Comparison of ENCODE assay signal across 14 mouse cellular contexts in the genomic region with DNA sequence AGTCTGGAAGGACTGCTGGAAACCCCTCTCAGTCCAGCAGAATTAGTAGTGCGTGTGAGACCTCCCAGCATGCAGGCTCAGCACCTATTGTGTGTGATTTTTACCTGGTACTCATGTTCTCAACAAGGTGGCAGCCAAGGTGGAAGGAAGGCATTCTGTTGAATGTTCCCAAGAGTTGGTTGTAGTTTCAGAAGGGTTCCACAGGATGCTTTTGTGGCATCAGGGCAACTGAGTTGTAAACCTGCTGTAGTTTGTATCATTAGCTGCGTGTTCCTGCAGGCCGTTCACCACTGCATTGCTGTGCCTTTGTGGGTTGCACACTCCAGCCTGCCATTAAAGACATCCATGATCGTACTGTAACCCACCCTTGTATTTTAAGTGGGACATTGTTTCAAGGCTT.
DNase-seq lines count a peak whose midpoint lies in the region; ATAC-seq and TF ChIP-seq lines count a peak whose summit lies in the region.
"Had no signal": no experiment of that assay in that cellular context is flagged by ENCODE, and none has a peak within 500 bp of the region (broad histone marks: within the 10 kb centered on the region; RNA-seq: fewer than 3 reads in every experiment).

No protein-coding gene starts in this region.

- TF ChIP-seq EP300 in lung, postnatal 0 days (IDR thresholded peaks at IDR 0.05): no peak

- H3K9ac ChIP-seq in heart, embryonic 13.5 days: peak overlapping the region; percentile 48
- H3K9ac ChIP-seq in lung, postnatal 0 days (replicated peaks; ENCODE audit: low read depth): no peak overlapping the region
- H3K9ac ChIP-seq in limb, embryonic 11.5 days (ENCODE audit: low read length): no peak overlapping the region
- H3K9ac ChIP-seq: forebrain, embryonic 13.5 days; lung, embryonic 14.5 days had no signal

- intact Hi-C loops in heart, postnatal 14 days (cut with DNase I): loop anchor here (2.0 to 5.0 kb wide), 2 partner anchors 16 to 211 kb away; no protein-coding TSS in a partner anchor

- peaks cover 90% of the 10 kb centered on the region for H3K4me1 ChIP-seq in heart, embryonic 13.5 days
- H3K4me1 ChIP-seq in lung, postnatal 0 days (ENCODE audit: insufficient read depth, low read depth, low read length): peaks cover 37% of the 10 kb centered on the region
- peaks cover 28% of the 10 kb centered on the region for H3K4me1 ChIP-seq in limb, embryonic 11.5 days (ENCODE audit: control insufficient read depth, insufficient read depth, low read length)

- H3K9me3 ChIP-seq in heart, embryonic 13.5 days: no peaks in the 10 kb centered on the region
- H3K9me3 ChIP-seq in lung, postnatal 0 days (ENCODE audit: low read length): no peaks in the 10 kb centered on the region
- H3K9me3 ChIP-seq in limb, embryonic 11.5 days (ENCODE audit: control insufficient read depth, low read length): no peaks in the 10 kb centered on the region
- H3K9me3 ChIP-seq: forebrain, embryonic 13.5 days had no signal

- 84% methylated on average over 4 of the region's 4 CpGs for WGBS in heart, embryonic 13.5 days
- WGBS in lung, postnatal 0 days: 82% methylated on average over 4 of the region's 4 CpGs
- WGBS in limb, embryonic 11.5 days: 74% methylated on average over 4 of the region's 4 CpGs

- H3K27ac ChIP-seq in heart, embryonic 13.5 days (replicated peaks): peak overlapping the region; percentile 76
- peak overlapping the region; percentile 70; the same call in 1 of the 2 replicates for H3K27ac ChIP-seq in lung, postnatal 0 days (ENCODE audit: low read length)
- peak overlapping the region; percentile 49; the same call in 1 of the 2 replicates for H3K27ac ChIP-seq in limb, embryonic 11.5 days (replicated peaks; ENCODE audit: low read depth, low read length)
- H3K27ac ChIP-seq: forebrain, embryonic 13.5 days; hindbrain, postnatal 0 days had no signal

- DNase-seq in heart, postnatal 14 days: no peak
- no peak for DNase-seq in lung, postnatal 0 days (ENCODE audit: low spot score)
- DNase-seq in lung, postnatal 25 days (ENCODE audit: low spot score): no peak
- DNase-seq in limb, embryonic 11.5 days (ENCODE audit: low spot score): no peak
- DNase-seq in ovary, adult 18-20 months (ENCODE audit: low spot score): no peak
- DNase-seq in layer of hippocampus, postnatal 36 days: no peak
- DNase-seq: adrenal gland, adult 8-10 months; gastrocnemius, postnatal 14 days; midbrain, embryonic 14.5 days; right cerebral cortex, postnatal 14 days had no signal

- no peak overlapping the region for H3K4me2 ChIP-seq in heart, embryonic 13.5 days
- H3K4me2 ChIP-seq in lung, postnatal 0 days (replicated peaks; ENCODE audit: low read depth, low read length): no peak overlapping the region
- H3K4me2 ChIP-seq in limb, embryonic 11.5 days (ENCODE audit: low read depth, severe bottlenecking): no peak overlapping the region
- H3K4me2 ChIP-seq: forebrain, embryonic 13.5 days; lung, embryonic 14.5 days had no signal

- H3K27me3 ChIP-seq in heart, embryonic 13.5 days (replicated peaks): no peaks in the 10 kb centered on the region
- no peaks in the 10 kb centered on the region for H3K27me3 ChIP-seq in lung, postnatal 0 days (replicated peaks; ENCODE audit: insufficient read depth, low read length)
- no peaks in the 10 kb centered on the region for H3K27me3 ChIP-seq in limb, embryonic 11.5 days (ENCODE audit: control insufficient read depth, insufficient read depth, low read length)
- H3K27me3 ChIP-seq: forebrain, embryonic 13.5 days had no signal

- peaks cover 51% of the 10 kb centered on the region for H3K36me3 ChIP-seq in heart, embryonic 13.5 days
- 0 out of 2 replicates have a peak, but pooled peaks cover 6% of the 10 kb centered on the region for H3K36me3 ChIP-seq in lung, postnatal 0 days (ENCODE audit: insufficient read depth, low read length)
- peaks cover 5% of the 10 kb centered on the region; the same call in 1 of the 2 replicates for H3K36me3 ChIP-seq in limb, embryonic 11.5 days (ENCODE audit: control insufficient read depth, insufficient read depth, low read length)

- ATAC-seq in heart, embryonic 13.5 days (ENCODE audit: extremely low read depth, insufficient number of reproducible peaks, low FRiP score, low TSS enrichment): no peak
- no peak for ATAC-seq in lung, postnatal 0 days
- ATAC-seq in limb, embryonic 11.5 days (ENCODE audit: insufficient number of reproducible peaks, low FRiP score, low TSS enrichment, low read depth): no peak
- ATAC-seq: forebrain, embryonic 13.5 days; hindbrain, postnatal 0 days had no signal

- no peak for TF ChIP-seq CTCF in lung, postnatal 0 days (IDR thresholded peaks at IDR 0.05)

- H3K4me3 ChIP-seq in heart, embryonic 13.5 days: no peak overlapping the region
- no peak overlapping the region for H3K4me3 ChIP-seq in lung, postnatal 0 days (ENCODE audit: low read depth, low read length)
- no peak overlapping the region for H3K4me3 ChIP-seq in limb, embryonic 11.5 days (ENCODE audit: low read depth, low read length)
- H3K4me3 ChIP-seq: forebrain, embryonic 13.5 days had no signal
